Mouse (Mus musculus) heart, adult 18-20 months (tissue): ENCODE results near the gene B3galt2. TPM values are rescaled to one million over a fixed set of nuclear protein-coding genes. Genes with fewer than 3 reads are reported as not detected.

Experiments
- DNase-seq, 2 experiments: peaks; one replicate each; pipeline ENCODE4 v3.0.0; 2021 to 2022; ENCODE audit warnings: mixed read lengths in 1 of 2
- total RNA-seq, 2 experiments: library from RNA; stranded (reverse); gene quantifications; 2 replicates each; pipeline ENCODE4 v1.2.3; 2021

Gene B3galt2
- total RNA-seq, 2 experiments from 2014 or later: 2.4 to 2.5 TPM

GRCm38 (mm10) chr1:143702741-143703262 is 62.3 kb downstream of the B3galt2 start, which contains the start of gene Cdc73:
Gene Cdc73 (minus strand): TSS chr1:143702893.
- DNase-seq: peak; percentile 92 to 94

Other genes with a start within 250 kb of the B3galt2 start
- gene Cdc73, start 62.2 kb downstream of the B3galt2 start, total RNA-seq: 10 to 100 TPM; 54.2 to 54.9 TPM
- gene Glrx2, start 75.7 kb downstream of the B3galt2 start, total RNA-seq: 10 to 100 TPM; 77.6 to 77.8 TPM
- 1 to 10 TPM; 8.9 to 9.1 TPM for gene Trove2, start 136.4 kb downstream of the B3galt2 start, total RNA-seq
- gene Uchl5, start 136.6 kb downstream of the B3galt2 start, total RNA-seq: 10 to 100 TPM; 16.3 to 21.1 TPM